Mouse (Mus musculus): ENCODE measurements at regions not wholly inside any gene's neighbourhood (a gene's known extent, or its start where the extent isn't known, plus 50 kb on each side); places are given as distances from the start of the nearest gene placed in this dataset.

GRCm38 (mm10) chr15:27315964-27316745, 150.3 kb upstream of the Ank start:
- no peaks in the 10 kb centered on the region for H3K9me3 ChIP-seq (ENCODE audit: control insufficient read depth, low read length)
- DNase-seq (ENCODE audit: low spot score) = no peak
- H3K4me3 ChIP-seq (ENCODE audit: low read depth, low read length) = no peak overlapping the region
- no peaks in the 10 kb centered on the region for H3K36me3 ChIP-seq (ENCODE audit: control insufficient read depth, insufficient read depth, low read length)
- no peaks in the 10 kb centered on the region for H3K27me3 ChIP-seq (replicated peaks; ENCODE audit: control insufficient read depth, insufficient read depth, low read length)
- no peak overlapping the region for H3K9ac ChIP-seq (ENCODE audit: low read depth, low read length)
- WGBS = 49% methylated on average over 4 of the region's 4 CpGs
- H3K27ac ChIP-seq (ENCODE audit: low read depth, low read length) = no peak overlapping the region
- H3K4me1 ChIP-seq (replicated peaks; ENCODE audit: control insufficient read depth, insufficient read depth, low read length) = no peaks in the 10 kb centered on the region
- H3K4me2 ChIP-seq = no peak overlapping the region
- ATAC-seq (replicated peaks; ENCODE audit: low FRiP score) = no peak

GRCm38 (mm10) chr15:27316746-27317129, 149.7 kb upstream of the Ank start:
- no peak overlapping the region for H3K27ac ChIP-seq (ENCODE audit: low read depth, low read length)
- DNase-seq (ENCODE audit: low spot score) (no peak), ATAC-seq (replicated peaks; ENCODE audit: low FRiP score) (no peak)
- no peaks in the 10 kb centered on the region for H3K9me3 ChIP-seq (ENCODE audit: control insufficient read depth, low read length)
- H3K27me3 ChIP-seq (replicated peaks; ENCODE audit: control insufficient read depth, insufficient read depth, low read length) = no peaks in the 10 kb centered on the region
- 55% methylated on average over 1 of the region's 1 CpGs for WGBS
- no peak overlapping the region for H3K4me3 ChIP-seq (ENCODE audit: low read depth, low read length)
- no peaks in the 10 kb centered on the region for H3K36me3 ChIP-seq (ENCODE audit: control insufficient read depth, insufficient read depth, low read length)
- no peak overlapping the region for H3K4me2 ChIP-seq
- H3K4me1 ChIP-seq (replicated peaks; ENCODE audit: control insufficient read depth, insufficient read depth, low read length) = no peaks in the 10 kb centered on the region
- no peak overlapping the region for H3K9ac ChIP-seq (ENCODE audit: low read depth, low read length)

- H3K36me3 ChIP-seq (ENCODE audit: control insufficient read depth, insufficient read depth, low read length) = no peaks in the 10 kb centered on the region
- no peak overlapping the region for H3K9ac ChIP-seq (ENCODE audit: low read depth, low read length)
- DNase-seq (ENCODE audit: low spot score) (no peak), ATAC-seq (replicated peaks; ENCODE audit: low FRiP score) (no peak)
- H3K9me3 ChIP-seq (ENCODE audit: control insufficient read depth, low read length) = no peaks in the 10 kb centered on the region
- H3K4me3 ChIP-seq (ENCODE audit: low read depth, low read length) = no peak overlapping the region
- 71% methylated on average over 10 of the region's 10 CpGs for WGBS
- no peaks in the 10 kb centered on the region for H3K27me3 ChIP-seq (replicated peaks; ENCODE audit: control insufficient read depth, insufficient read depth, low read length)
- H3K4me2 ChIP-seq = no peak overlapping the region
- no peak overlapping the region for H3K27ac ChIP-seq (ENCODE audit: low read depth, low read length)
- no peaks in the 10 kb centered on the region for H3K4me1 ChIP-seq (replicated peaks; ENCODE audit: control insufficient read depth, insufficient read depth, low read length)
These were observed 144.4 kb upstream of the Ank start for GRCm38 (mm10) chr15:27321915-27322665.

GRCm38 (mm10) chr15:27325847-27326548, 140.5 kb upstream of the Ank start:
- Histone ChIP-seq H3K4me2 (no peak overlapping the region), H3K27ac (ENCODE audit: low read depth, low read length) (no peak overlapping the region), H3K27me3 (replicated peaks; ENCODE audit: control insufficient read depth, insufficient read depth, low read length) (no peaks in the 10 kb centered on the region; the same call in 1 of the 2 replicates), H3K9me3 (ENCODE audit: control insufficient read depth, low read length) (no peaks in the 10 kb centered on the region), H3K4me3 (ENCODE audit: low read depth, low read length) (no peak overlapping the region), H3K36me3 (ENCODE audit: control insufficient read depth, insufficient read depth, low read length) (no peaks in the 10 kb centered on the region), H3K4me1 (replicated peaks; ENCODE audit: control insufficient read depth, insufficient read depth, low read length) (no peaks in the 10 kb centered on the region), H3K9ac (ENCODE audit: low read depth, low read length) (no peak overlapping the region)
- WGBS = 33% methylated on average over 15 of the region's 15 CpGs
- peak; percentile 66 for ATAC-seq (replicated peaks; ENCODE audit: low FRiP score)
- DNase-seq (ENCODE audit: low spot score) = peak; percentile 39

GRCm38 (mm10) chr15:27326549-27326876, 140.0 kb upstream of the Ank start:
- H3K4me2 ChIP-seq = no peak overlapping the region
- no peaks in the 10 kb centered on the region for H3K36me3 ChIP-seq (ENCODE audit: control insufficient read depth, insufficient read depth, low read length)
- H3K27me3 ChIP-seq (replicated peaks; ENCODE audit: control insufficient read depth, insufficient read depth, low read length) = no peaks in the 10 kb centered on the region; the same call in 1 of the 2 replicates
- no peak overlapping the region for H3K9ac ChIP-seq (ENCODE audit: low read depth, low read length)
- DNase-seq (ENCODE audit: low spot score) (no peak), ATAC-seq (replicated peaks; ENCODE audit: low FRiP score) (no peak)
- H3K4me3 ChIP-seq (ENCODE audit: low read depth, low read length) = no peak overlapping the region
- no peaks in the 10 kb centered on the region for H3K9me3 ChIP-seq (ENCODE audit: control insufficient read depth, low read length)
- no peak overlapping the region for H3K27ac ChIP-seq (ENCODE audit: low read depth, low read length)
- H3K4me1 ChIP-seq (replicated peaks; ENCODE audit: control insufficient read depth, insufficient read depth, low read length) = no peaks in the 10 kb centered on the region
- 71% methylated on average over 5 of the region's 5 CpGs for WGBS

GRCm38 (mm10) chr15:27327744-27328143, 138.7 kb upstream of the Ank start:
- Histone ChIP-seq H3K27me3 (replicated peaks; ENCODE audit: control insufficient read depth, insufficient read depth, low read length) (no peaks in the 10 kb centered on the region; the same call in 1 of the 2 replicates), H3K4me2 (no peak overlapping the region), H3K9me3 (ENCODE audit: control insufficient read depth, low read length) (no peaks in the 10 kb centered on the region), H3K27ac (ENCODE audit: low read depth, low read length) (no peak overlapping the region), H3K36me3 (ENCODE audit: control insufficient read depth, insufficient read depth, low read length) (no peaks in the 10 kb centered on the region), H3K9ac (ENCODE audit: low read depth, low read length) (no peak overlapping the region), H3K4me3 (ENCODE audit: low read depth, low read length) (no peak overlapping the region), H3K4me1 (replicated peaks; ENCODE audit: control insufficient read depth, insufficient read depth, low read length) (no peaks in the 10 kb centered on the region)
- 79% methylated on average over 5 of the region's 5 CpGs for WGBS
- ATAC-seq (replicated peaks; ENCODE audit: low FRiP score) (no peak), DNase-seq (ENCODE audit: low spot score) (no peak)

- H3K27ac ChIP-seq (ENCODE audit: low read depth, low read length) = no peak overlapping the region
- H3K9me3 ChIP-seq (ENCODE audit: control insufficient read depth, low read length) = no peaks in the 10 kb centered on the region
- no peak for DNase-seq (ENCODE audit: low spot score)
- no peak overlapping the region for H3K4me3 ChIP-seq (ENCODE audit: low read depth, low read length)
- no peak overlapping the region for H3K4me2 ChIP-seq
- no peaks in the 10 kb centered on the region; the same call in 1 of the 2 replicates for H3K27me3 ChIP-seq (replicated peaks; ENCODE audit: control insufficient read depth, insufficient read depth, low read length)
- ATAC-seq (replicated peaks; ENCODE audit: low FRiP score) = no peak
- H3K36me3 ChIP-seq (ENCODE audit: control insufficient read depth, insufficient read depth, low read length) = no peaks in the 10 kb centered on the region
- no peaks in the 10 kb centered on the region for H3K4me1 ChIP-seq (replicated peaks; ENCODE audit: control insufficient read depth, insufficient read depth, low read length)
- 86% methylated on average over 2 of the region's 2 CpGs for WGBS
- H3K9ac ChIP-seq (ENCODE audit: low read depth, low read length) = no peak overlapping the region
These were observed 138.0 kb upstream of the Ank start for GRCm38 (mm10) chr15:27328441-27328840.

GRCm38 (mm10) chr15:27340070-27340469, 126.4 kb upstream of the Ank start:
- no peak overlapping the region for H3K9ac ChIP-seq (ENCODE audit: low read depth, low read length)
- 42% methylated on average over 4 of the region's 4 CpGs for WGBS
- H3K9me3 ChIP-seq (ENCODE audit: control insufficient read depth, low read length) = no peaks in the 10 kb centered on the region
- no peaks in the 10 kb centered on the region for H3K36me3 ChIP-seq (ENCODE audit: control insufficient read depth, insufficient read depth, low read length)
- ATAC-seq (replicated peaks; ENCODE audit: low FRiP score) = no peak
- no peaks in the 10 kb centered on the region for H3K4me1 ChIP-seq (replicated peaks; ENCODE audit: control insufficient read depth, insufficient read depth, low read length)
- no peak overlapping the region for H3K4me2 ChIP-seq
- DNase-seq (ENCODE audit: low spot score) = no peak
- no peak overlapping the region for H3K4me3 ChIP-seq (ENCODE audit: low read depth, low read length)
- H3K27me3 ChIP-seq (replicated peaks; ENCODE audit: control insufficient read depth, insufficient read depth, low read length) = no peaks in the 10 kb centered on the region
- no peak overlapping the region for H3K27ac ChIP-seq (ENCODE audit: low read depth, low read length)
